Mouse (Mus musculus): ENCODE measurements at regions not wholly inside any gene's neighbourhood (a gene's known extent, or its start where the extent isn't known, plus 50 kb on each side); places are given as distances from the start of the nearest gene placed in this dataset.

DNA sequence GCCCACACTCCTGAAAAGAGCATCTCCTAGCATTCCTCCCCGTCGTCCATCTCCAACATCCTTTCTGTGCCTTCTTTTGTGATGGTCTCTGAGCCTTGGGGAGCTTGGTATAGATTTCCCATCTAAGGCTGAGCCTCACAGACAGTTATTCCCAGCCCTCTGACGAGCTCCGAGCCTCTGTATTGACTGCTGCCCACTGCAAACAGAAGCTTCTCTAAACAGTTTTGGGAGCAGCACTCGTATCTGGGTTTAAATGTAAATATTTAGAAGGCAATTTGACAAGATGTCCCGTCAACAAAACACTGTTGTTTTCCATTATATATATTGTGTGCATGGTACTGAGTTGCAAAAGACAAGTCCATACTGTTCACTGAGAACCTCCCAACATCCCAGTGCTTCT lies 86.4 kb upstream of the Egr2 start:
- Histone ChIP-seq H3K4me1 (ENCODE audit: control insufficient read depth in 1 of 2, insufficient read depth in 2 of 2) (no peaks in the 10 kb centered on the region), H3K79me2 (replicated peaks; ENCODE audit: control insufficient read depth, extremely low read depth, insufficient read depth, poor library complexity, severe bottlenecking) (no peaks in the 10 kb centered on the region), H3K27me3 (replicated peaks) (no peaks in the 10 kb centered on the region), H3K9me3 (replicated peaks; ENCODE audit: low read length) (peaks cover 7% of the 10 kb centered on the region), H3K4me2 (ENCODE audit: insufficient read depth, low read depth, poor library complexity, severe bottlenecking) (no peak overlapping the region), H3K36me3 (replicated peaks in 1 of 2; ENCODE audit: control insufficient read depth in 1 of 2, insufficient read depth in 1 of 2, low read length in 1 of 2) (no peaks in the 10 kb centered on the region), H3K9ac (ENCODE audit: insufficient read depth, low read depth) (no peak overlapping the region), H3K27ac (ENCODE audit: insufficient read depth, low read depth) (no peak overlapping the region), H3K4me3 (replicated peaks in 1 of 3; ENCODE audit: low read depth in 2 of 3, low read length in 2 of 3, poor library complexity in 1 of 3) (no peak overlapping the region)
- dilution Hi-C loops (cut with MboI; ENCODE audit: extremely low pct_ligation_motif_present, extremely low pct_unique_long_range_greater_than_20kb, low sequenced_read_pairs), result no loop called here
- TF ChIP-seq JUN (IDR thresholded peaks at IDR 0.05; ENCODE audit: insufficient read depth, low read depth, low read length) (no peak), CHD2 (IDR thresholded peaks at IDR 0.05; ENCODE audit: low read length) (no peak), ZMIZ1 (IDR thresholded peaks at IDR 0.05; ENCODE audit: low read depth, low read length) (no peak), KAT2A (IDR thresholded peaks at IDR 0.05; ENCODE audit: insufficient replicate concordance, low read length) (no peak), CHD1 (IDR thresholded peaks at IDR 0.05; ENCODE audit: low read depth, low read length) (no peak), USF1 (IDR thresholded peaks at IDR 0.05; ENCODE audit: low read depth, low read length) (no peak), TCF12 (IDR thresholded peaks at IDR 0.05; ENCODE audit: low read depth, low read length) (no peak), CTCF (conservative IDR thresholded peaks at IDR 0.05 in 1 of 2, IDR thresholded peaks at IDR 0.05 in 1 of 2; ENCODE audit: low read depth in 2 of 2, low read length in 2 of 2) (no peak), ELF1 (IDR thresholded peaks at IDR 0.05; ENCODE audit: low read depth, low read length) (no peak), ETS1 (conservative IDR thresholded peaks at IDR 0.05; ENCODE audit: low read depth, low read length) (no peak)
- in situ Hi-C loops (cut with MboI; ENCODE audit: low pct_ligation_motif_present, low pct_unique_long_range_greater_than_20kb, low sequenced_read_pairs), result no loop called here
- DNase-seq (ENCODE audit: extremely low read depth), result no peak

GRCm38 (mm10) chr10:67454149-67454548 lies 81.1 kb upstream of the Egr2 start:
- H3K9ac ChIP-seq (ENCODE audit: insufficient read depth, low read depth), result no peak overlapping the region
- no peak for TF ChIP-seq JUND (conservative IDR thresholded peaks at IDR 0.05; ENCODE audit: low read depth, low read length)
- no peak for TF ChIP-seq UBTF (IDR thresholded peaks at IDR 0.05; ENCODE audit: low read depth, low read length)
- no peak for TF ChIP-seq ZC3H11A (IDR thresholded peaks at IDR 0.05; ENCODE audit: low read depth, low read length)
- no peak for TF ChIP-seq PAX5 (IDR thresholded peaks at IDR 0.05; ENCODE audit: low read length)
- no peak overlapping the region for H3K27ac ChIP-seq (ENCODE audit: insufficient read depth, low read depth)
- H3K4me1 ChIP-seq (ENCODE audit: control insufficient read depth in 1 of 2, insufficient read depth in 2 of 2), result no peaks in the 10 kb centered on the region
- in situ Hi-C loops (cut with MboI; ENCODE audit: low pct_ligation_motif_present, low pct_unique_long_range_greater_than_20kb, low sequenced_read_pairs), result no loop called here
- no peak overlapping the region for H3K4me2 ChIP-seq (ENCODE audit: insufficient read depth, low read depth, poor library complexity, severe bottlenecking)
- H3K4me3 ChIP-seq (replicated peaks in 1 of 3; ENCODE audit: low read depth in 2 of 3, low read length in 2 of 3, poor library complexity in 1 of 3), result no peak overlapping the region
- H3K79me2 ChIP-seq (replicated peaks; ENCODE audit: control insufficient read depth, extremely low read depth, insufficient read depth, poor library complexity, severe bottlenecking), result no peaks in the 10 kb centered on the region
- H3K9me3 ChIP-seq (replicated peaks; ENCODE audit: low read length), result no peaks in the 10 kb centered on the region
- H3K36me3 ChIP-seq (replicated peaks in 1 of 2; ENCODE audit: control insufficient read depth in 1 of 2, insufficient read depth in 1 of 2, low read length in 1 of 2), result no peaks in the 10 kb centered on the region
- dilution Hi-C loops (cut with MboI; ENCODE audit: extremely low pct_ligation_motif_present, extremely low pct_unique_long_range_greater_than_20kb, low sequenced_read_pairs), result no loop called here
- no peak for DNase-seq (ENCODE audit: extremely low read depth)
- no peaks in the 10 kb centered on the region for H3K27me3 ChIP-seq (replicated peaks)
